Mouse (Mus musculus): ENCODE data around the gene Gast. TPM values are rescaled to one million over a fixed set of nuclear protein-coding genes. Genes with fewer than 3 reads are reported as not detected.
"Not testable (repeated sequence)": the region's sequence is repeated elsewhere in the genome, so short reads cannot be mapped to it uniquely, and the experiment has no call there.

Gast gene
- polyA plus RNA-seq, 1 experiment from 2014 or later, result not detected

DNA sequence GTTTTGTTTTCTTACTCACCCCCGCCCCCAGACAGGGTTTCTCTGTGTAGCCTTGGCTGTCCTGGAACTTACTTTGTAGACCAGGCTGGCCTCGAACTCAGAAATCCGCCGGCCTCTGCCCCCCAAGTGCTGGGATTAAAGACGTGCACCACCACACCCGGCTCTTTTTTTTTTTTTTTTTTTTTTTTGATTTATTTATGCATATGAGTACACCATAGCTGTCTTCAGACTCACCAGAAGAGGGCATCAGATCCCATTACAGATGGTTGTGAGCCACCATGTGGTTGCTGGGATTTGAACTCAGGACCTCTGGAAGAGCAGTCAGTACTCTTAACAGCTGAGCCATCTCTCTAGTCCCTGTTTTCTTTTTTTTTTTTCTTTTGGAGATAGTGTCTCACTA, 25.5 kb upstream of the Gast start:
- not testable (repeated sequence) for H3K27ac ChIP-seq; H3K4me2 ChIP-seq (replicated peaks); H3K36me3 ChIP-seq; H3K9me3 ChIP-seq; H3K9ac ChIP-seq; H3K4me1 ChIP-seq; ATAC-seq (ENCODE audit: insufficient number of reproducible peaks, insufficient read depth, low FRiP score, low TSS enrichment); H3K27me3 ChIP-seq; H3K4me3 ChIP-seq
- 94% methylated on average over 6 of the region's 6 CpGs for WGBS

DNA sequence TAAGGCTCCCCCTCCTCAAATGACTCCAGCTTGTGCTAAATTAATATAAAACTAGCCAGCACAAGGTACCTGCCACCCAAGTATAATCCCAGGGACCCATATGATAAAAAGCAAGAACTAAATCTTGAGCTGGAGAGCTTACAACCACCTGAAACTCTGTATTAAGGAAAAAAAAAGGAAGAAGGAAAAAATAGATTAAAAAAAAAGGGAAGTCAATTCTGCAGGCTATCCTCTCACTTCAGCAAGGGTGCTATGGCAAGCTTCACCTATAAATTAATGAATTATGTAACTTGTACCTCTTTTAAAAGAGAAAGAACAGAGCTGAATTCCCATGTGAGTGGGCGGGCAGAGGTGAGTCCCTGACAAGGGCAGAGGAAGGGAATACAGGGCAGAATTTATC, 22.6 kb upstream of the Gast start:
- Histone ChIP-seq H3K4me1 (no peaks in the 10 kb centered on the region), H3K9me3 (no peaks in the 10 kb centered on the region), H3K27me3 (no peaks in the 10 kb centered on the region), H3K4me2 (replicated peaks) (no peak overlapping the region), H3K4me3 (no peak overlapping the region), H3K27ac (no peak overlapping the region), H3K9ac (no peak overlapping the region), H3K36me3 (no peaks in the 10 kb centered on the region)
- WGBS, result 61% methylated on average over 1 of the region's 1 CpGs
- no peak for ATAC-seq (ENCODE audit: insufficient number of reproducible peaks, insufficient read depth, low FRiP score, low TSS enrichment)

DNA sequence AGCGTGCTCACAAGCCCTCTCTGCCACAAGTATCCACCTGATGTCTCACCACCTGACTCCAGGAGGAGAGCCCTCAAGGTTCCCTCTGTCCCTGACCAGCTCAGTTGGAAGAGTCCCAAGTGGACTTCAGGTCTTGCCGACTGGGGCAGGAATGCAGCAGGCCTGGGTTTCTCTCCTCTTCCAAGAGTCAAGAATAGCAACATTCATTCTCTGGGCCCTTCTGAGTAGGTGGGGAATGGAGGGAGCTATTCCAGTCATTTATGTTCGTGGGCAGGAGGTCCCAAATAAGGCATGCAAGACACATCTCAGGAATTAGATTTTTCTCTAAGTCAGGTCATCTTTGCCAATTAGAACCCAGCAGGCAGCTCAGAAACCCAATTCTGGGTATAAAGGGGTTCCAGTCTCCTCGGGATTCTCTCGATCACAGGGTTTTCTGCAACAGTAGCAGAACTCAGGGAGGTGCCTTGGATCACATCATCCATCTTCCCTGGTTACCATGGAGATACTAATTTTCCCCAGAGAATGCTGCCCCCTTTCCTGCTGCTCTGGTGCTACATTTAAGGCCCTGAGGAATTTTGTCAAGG, 22.0 kb upstream of the Gast start:
- no peak for ATAC-seq (ENCODE audit: insufficient number of reproducible peaks, insufficient read depth, low FRiP score, low TSS enrichment)
- 38% methylated on average over 5 of the region's 5 CpGs for WGBS
- H3K27ac ChIP-seq, result no peak overlapping the region

DNA sequence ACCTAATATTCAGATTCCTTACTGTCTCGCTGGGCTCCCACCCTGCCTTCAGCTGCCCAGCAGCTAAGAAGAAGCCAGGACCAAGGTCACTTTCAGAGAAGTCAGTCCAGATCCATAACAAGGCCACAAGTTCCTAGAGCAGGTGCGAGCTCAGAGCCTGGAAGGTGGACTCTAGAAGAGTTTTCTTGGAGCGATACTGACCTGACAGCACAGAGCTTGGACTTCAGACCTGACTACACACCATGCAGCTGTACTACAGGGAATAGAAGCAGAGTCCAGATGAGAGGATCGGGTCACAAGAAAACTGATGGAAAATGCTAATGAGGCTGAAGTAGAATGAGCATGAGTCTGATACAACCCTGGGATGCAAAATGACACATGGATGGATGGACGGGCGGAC, 20.8 kb upstream of the Gast start:
- ATAC-seq (ENCODE audit: insufficient number of reproducible peaks, insufficient read depth, low FRiP score, low TSS enrichment), result no peak
- Histone ChIP-seq H3K27me3 (no peaks in the 10 kb centered on the region), H3K9ac (no peak overlapping the region), H3K4me2 (replicated peaks) (no peak overlapping the region), H3K9me3 (no peaks in the 10 kb centered on the region), H3K36me3 (no peaks in the 10 kb centered on the region), H3K4me1 (no peaks in the 10 kb centered on the region), H3K4me3 (no peak overlapping the region), H3K27ac (no peak overlapping the region)
- 89% methylated on average over 6 of the region's 6 CpGs for WGBS

More for the DNA sequence above, 22.0 kb upstream of the Gast start:
- no peaks in the 10 kb centered on the region for H3K36me3 ChIP-seq
- H3K4me3 ChIP-seq, result no peak overlapping the region
- H3K4me2 ChIP-seq (replicated peaks), result no peak overlapping the region
- no peaks in the 10 kb centered on the region for H3K4me1 ChIP-seq
- H3K9ac ChIP-seq, result no peak overlapping the region
- H3K27me3 ChIP-seq, result no peaks in the 10 kb centered on the region
- H3K9me3 ChIP-seq, result no peaks in the 10 kb centered on the region

DNA sequence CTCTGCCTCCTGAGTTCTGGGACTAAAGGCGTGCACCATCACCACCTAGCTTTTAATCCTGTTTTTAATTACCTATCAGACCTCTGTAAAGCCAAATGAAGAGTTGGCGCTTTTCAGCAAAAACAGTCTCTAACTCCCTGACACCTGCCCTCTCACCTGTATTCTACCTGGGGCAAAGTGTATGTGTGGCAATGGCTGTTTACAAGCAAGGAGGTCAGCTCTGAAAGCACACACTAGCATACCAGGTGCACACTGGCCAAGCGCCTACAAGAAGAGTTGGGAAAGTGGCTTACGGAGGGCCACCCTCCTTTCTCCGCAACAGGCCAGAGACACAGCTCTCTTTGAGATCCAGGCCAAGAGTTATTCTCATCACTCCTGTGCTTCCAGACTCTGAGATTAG, 18.8 kb upstream of the Gast start:
- Histone ChIP-seq H3K4me2 (replicated peaks) (no peak overlapping the region), H3K27me3 (no peaks in the 10 kb centered on the region), H3K27ac (no peak overlapping the region), H3K4me3 (no peak overlapping the region), H3K4me1 (no peaks in the 10 kb centered on the region), H3K36me3 (no peaks in the 10 kb centered on the region), H3K9me3 (no peaks in the 10 kb centered on the region), H3K9ac (no peak overlapping the region)
- ATAC-seq (ENCODE audit: insufficient number of reproducible peaks, insufficient read depth, low FRiP score, low TSS enrichment), result no peak
- WGBS, result 90% methylated on average over 5 of the region's 5 CpGs

DNA sequence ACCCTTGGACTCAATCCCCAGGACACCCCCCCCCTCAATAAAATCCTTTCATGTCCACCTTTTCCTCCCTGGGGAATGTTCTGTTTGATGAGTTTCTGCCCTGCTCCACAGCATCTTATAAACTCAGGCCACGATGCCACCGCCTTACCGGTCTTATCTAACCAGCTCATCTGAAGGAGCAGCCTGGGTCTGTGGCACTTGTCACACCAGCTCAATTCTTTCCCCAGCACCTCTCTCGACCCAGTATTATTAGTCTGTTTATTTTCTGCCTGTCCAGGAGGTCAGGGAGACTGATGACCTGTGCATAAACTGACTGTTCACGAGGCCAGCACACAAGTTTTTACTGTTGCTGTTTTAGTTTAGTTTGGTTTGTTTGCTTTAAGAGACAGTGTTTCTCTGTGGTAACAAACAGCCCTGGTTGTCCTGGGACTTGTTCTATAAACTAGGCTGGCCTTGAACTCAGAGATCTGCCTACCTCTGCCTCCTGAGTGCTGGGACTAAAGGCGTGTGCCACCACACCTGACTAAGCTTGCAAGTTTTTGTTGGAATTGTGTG, 16.3 kb upstream of the Gast start:
- WGBS, result 66% methylated on average over 6 of the region's 6 CpGs
- H3K4me3 ChIP-seq, result no peak overlapping the region
- H3K4me2 ChIP-seq (replicated peaks), result no peak overlapping the region
- no peak overlapping the region for H3K9ac ChIP-seq
- H3K36me3 ChIP-seq, result peaks cover 14% of the 10 kb centered on the region
- no peaks in the 10 kb centered on the region for H3K27me3 ChIP-seq
- H3K4me1 ChIP-seq, result no peaks in the 10 kb centered on the region
- no peak for ATAC-seq (ENCODE audit: insufficient number of reproducible peaks, insufficient read depth, low FRiP score, low TSS enrichment)
- H3K27ac ChIP-seq, result no peak overlapping the region
- H3K9me3 ChIP-seq, result no peaks in the 10 kb centered on the region

DNA sequence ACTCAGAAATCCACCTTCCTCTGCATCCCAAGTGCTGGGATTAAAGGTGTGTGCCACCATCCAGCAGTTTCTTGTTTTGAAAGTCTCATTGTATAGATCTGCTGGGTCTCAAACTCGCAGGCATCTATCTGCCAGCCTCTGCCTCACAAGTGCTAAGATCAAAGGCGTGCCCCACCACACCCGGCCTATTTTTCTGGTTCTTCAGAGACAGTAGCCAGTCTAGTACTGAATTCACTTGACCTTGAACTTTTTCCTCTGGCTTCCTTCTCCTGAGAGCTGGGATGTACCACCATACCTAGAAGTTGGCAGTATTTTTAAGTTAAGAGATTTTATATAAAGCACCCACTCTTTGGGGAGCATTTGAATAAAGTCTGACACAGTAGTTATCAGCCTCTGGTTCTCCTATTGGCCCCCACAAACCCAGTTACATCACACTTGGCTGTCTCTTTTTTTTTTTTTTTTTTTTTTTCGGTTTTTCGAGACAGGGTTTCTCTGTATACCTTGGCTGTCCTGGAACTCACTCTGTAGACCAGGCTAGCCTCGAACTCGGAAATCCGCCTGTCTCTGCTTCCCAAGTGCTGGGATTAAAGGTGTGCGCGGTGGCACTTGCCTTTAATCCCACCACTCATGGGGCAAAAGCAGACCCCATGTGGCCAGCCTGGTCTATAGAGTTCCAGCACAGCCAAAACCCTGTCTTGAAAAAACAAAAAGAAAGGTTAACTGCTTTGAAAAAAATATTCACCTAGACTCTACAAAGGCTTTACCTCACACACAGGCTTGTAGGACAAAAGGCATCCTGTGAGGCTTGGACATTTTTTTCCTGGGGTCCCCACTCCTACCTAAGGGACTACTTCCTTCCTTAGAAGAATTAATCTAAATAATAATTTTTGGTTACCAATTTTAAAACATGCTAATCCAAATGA, 15.4 kb upstream of the Gast start:
- ATAC-seq (ENCODE audit: insufficient number of reproducible peaks, insufficient read depth, low FRiP score, low TSS enrichment), result no peak
- WGBS, result 90% methylated on average over 10 of the region's 10 CpGs
- H3K27ac ChIP-seq, result no peak overlapping the region

DNA sequence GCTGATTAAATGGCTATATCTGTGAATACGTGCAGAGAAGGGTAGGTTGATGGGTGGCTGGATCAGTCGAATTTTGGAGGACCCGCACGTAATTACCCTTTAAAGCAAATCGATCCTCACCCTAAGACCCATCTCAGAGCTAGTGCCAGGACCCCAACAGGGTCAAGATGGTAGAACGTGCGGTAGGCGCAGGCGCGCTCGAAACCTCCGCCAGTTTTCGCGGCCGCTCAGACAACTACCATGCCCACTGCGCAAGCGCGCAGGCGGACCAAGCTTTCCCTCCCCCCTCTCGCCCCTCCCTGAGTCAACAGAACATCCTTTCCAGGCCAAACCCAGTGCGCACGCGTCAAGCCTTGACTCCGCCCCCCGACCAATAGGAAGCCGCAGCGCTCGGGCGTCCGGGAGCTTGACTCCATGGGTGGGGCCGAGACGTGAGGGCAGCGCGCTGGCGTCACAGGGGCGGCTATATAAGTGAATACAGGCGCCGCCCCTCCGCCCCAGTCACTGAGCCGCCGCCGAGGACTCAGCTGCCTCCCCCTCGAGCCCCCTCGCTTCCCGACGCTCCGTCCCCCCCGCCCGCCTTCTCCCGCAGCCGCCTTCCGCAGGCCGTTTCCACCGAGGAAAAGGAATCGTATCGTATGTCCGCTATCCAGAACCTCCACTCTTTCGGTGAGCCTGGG, 14.6 kb upstream of the Gast start, which contains the start of gene Eif1:
Gene Eif1 (plus strand): TSS at position 394 of the 680 bp plus-strand sequence.
- H3K4me3 ChIP-seq, result peak within 1 kb of the TSS; percentile 83
- no peaks in the 10 kb centered on the region for H3K4me1 ChIP-seq
- no peaks in the 10 kb centered on the region for H3K9me3 ChIP-seq
- H3K27me3 ChIP-seq, result no peaks in the 10 kb centered on the region
- under 1% methylated on average over 55 of the region's 58 CpGs for WGBS
- peak within 1 kb of the TSS; percentile 86 for H3K4me2 ChIP-seq (replicated peaks)
- H3K36me3 ChIP-seq, result peaks cover 14% of the 10 kb centered on the region
- peak within 1 kb of the TSS; percentile 99 for H3K27ac ChIP-seq
- peak within 1 kb of the TSS; percentile 97 for H3K9ac ChIP-seq
- ATAC-seq (ENCODE audit: insufficient number of reproducible peaks, insufficient read depth, low FRiP score, low TSS enrichment), result peak; percentile 88

More for the DNA sequence above, 15.4 kb upstream of the Gast start:
- Histone ChIP-seq H3K9me3 (no peaks in the 10 kb centered on the region), H3K36me3 (peaks cover 14% of the 10 kb centered on the region), H3K4me3 (peak overlapping the region; percentile 83), H3K4me1 (no peaks in the 10 kb centered on the region), H3K27me3 (no peaks in the 10 kb centered on the region), H3K4me2 (replicated peaks) (peak overlapping the region; percentile 49), H3K9ac (peak overlapping the region; percentile 38; the same call in 1 of the 2 replicates)

DNA sequence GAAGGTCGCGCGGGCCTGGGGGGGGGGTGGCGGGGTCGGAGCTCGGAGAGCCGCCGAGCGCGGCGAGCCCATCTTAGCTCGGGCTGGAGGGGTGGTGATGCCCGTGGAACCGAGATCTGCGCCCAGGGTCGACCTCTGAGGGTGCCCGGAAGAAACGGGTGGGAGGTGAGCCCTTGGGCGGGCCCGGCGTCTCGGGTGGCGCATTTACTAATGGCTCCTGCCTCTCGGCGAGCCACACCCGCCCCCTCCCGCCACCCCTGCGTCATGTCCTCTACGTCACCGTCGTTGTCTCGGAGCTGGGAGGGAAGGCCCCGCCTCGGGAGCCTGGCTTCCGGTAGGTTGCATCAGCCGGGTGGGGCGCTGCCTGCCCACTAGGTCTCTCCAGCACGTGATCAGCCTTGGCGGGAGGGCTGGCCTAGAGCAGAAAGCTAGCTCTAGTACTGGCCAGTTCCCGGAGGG, 14.0 kb upstream of the Gast start:
- H3K4me2 ChIP-seq (replicated peaks), result peak overlapping the region; percentile 86
- no peaks in the 10 kb centered on the region for H3K27me3 ChIP-seq
- peak overlapping the region; percentile 99 for H3K27ac ChIP-seq
- H3K4me1 ChIP-seq, result no peaks in the 10 kb centered on the region
- peak; percentile 78 for ATAC-seq (ENCODE audit: insufficient number of reproducible peaks, insufficient read depth, low FRiP score, low TSS enrichment)
- WGBS, result 1% methylated on average over 39 of the region's 40 CpGs
- H3K9ac ChIP-seq, result peak overlapping the region; percentile 97
- no peaks in the 10 kb centered on the region for H3K9me3 ChIP-seq
- H3K36me3 ChIP-seq, result peaks cover 14% of the 10 kb centered on the region
- peak overlapping the region; percentile 83 for H3K4me3 ChIP-seq

DNA sequence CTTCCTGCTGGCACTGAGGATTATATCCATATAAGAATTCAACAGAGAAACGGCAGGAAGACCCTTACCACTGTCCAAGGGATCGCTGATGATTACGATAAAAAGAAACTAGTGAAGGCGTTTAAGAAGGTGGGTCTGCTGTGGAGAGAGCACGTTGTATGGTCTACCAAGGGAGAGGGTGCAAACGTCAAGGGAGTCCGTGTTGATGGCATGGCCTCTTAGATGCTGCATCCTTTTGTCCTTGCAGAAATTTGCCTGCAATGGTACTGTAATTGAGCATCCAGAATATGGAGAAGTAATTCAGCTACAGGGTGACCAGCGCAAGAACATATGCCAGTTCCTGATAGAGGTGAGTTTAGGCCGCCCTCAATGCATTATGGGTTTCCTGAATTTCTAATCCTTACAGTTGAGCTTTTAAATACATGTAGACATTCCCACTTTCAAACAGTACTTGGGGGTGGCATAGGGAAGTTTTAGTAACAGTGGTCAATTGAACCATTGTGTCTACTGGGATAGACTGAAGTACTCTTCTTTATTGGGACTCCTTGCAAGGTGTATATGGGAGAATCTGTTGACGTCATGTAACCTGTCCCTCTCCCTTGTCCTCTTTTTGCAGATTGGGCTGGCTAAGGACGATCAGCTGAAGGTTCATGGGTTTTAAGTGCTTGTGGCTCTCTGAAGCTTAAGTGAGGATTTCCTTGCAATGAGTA, 13.4 kb upstream of the Gast start:
- H3K4me3 ChIP-seq, result peak overlapping the region; percentile 83
- 0 out of 2 replicates have a peak, but pooled peaks have one; percentile 0 for ATAC-seq (ENCODE audit: insufficient number of reproducible peaks, insufficient read depth, low FRiP score, low TSS enrichment)
- H3K27ac ChIP-seq, result peak overlapping the region; percentile 99
- H3K36me3 ChIP-seq, result peaks cover 14% of the 10 kb centered on the region
- 18% methylated on average over 11 of the region's 11 CpGs for WGBS
- H3K9ac ChIP-seq, result peak overlapping the region; percentile 97
- not testable (repeated sequence) for H3K9me3 ChIP-seq, H3K27me3 ChIP-seq, H3K4me1 ChIP-seq
- peak overlapping the region; percentile 86 for H3K4me2 ChIP-seq (replicated peaks)
